Mouse (Mus musculus): ENCODE measurements around the gene Ptpn18. TPM values are rescaled to one million over a fixed set of nuclear protein-coding genes. Genes with fewer than 3 reads are reported as not detected.
A peak's percentile ranks its signal among the peaks of the same experiment; 100 is the strongest.

Gene Ptpn18
- polyA plus RNA-seq, 1 experiment from 2014 or later, result 12.5 TPM

GRCm38 (mm10) chr1:34469801-34470200 is 10.2 kb downstream of the Ptpn18 start:
- ATAC-seq (ENCODE audit: low FRiP score, low read depth), result no peak
- no peaks in the 10 kb centered on the region for H3K9me3 ChIP-seq
- no peak overlapping the region for H3K4me3 ChIP-seq
- 81% methylated on average over 5 of the region's 5 CpGs for WGBS
- H3K4me2 ChIP-seq (replicated peaks), result no peak overlapping the region
- H3K27me3 ChIP-seq, result peaks cover 10% of the 10 kb centered on the region
- H3K27ac ChIP-seq, result no peak overlapping the region
- peaks cover 11% of the 10 kb centered on the region; the same call in 1 of the 2 replicates for H3K4me1 ChIP-seq
- no peaks in the 10 kb centered on the region for H3K36me3 ChIP-seq
- no peak overlapping the region for H3K9ac ChIP-seq

- WGBS, result 1% methylated on average over 40 of the region's 43 CpGs
- peaks cover 10% of the 10 kb centered on the region for H3K27me3 ChIP-seq
- H3K9me3 ChIP-seq, result no peaks in the 10 kb centered on the region
- peak overlapping the region; percentile 97 for H3K4me2 ChIP-seq (replicated peaks)
- peak; percentile 56 for ATAC-seq (ENCODE audit: low FRiP score, low read depth)
- H3K4me3 ChIP-seq, result peak overlapping the region; percentile 62
- H3K27ac ChIP-seq, result no peak overlapping the region
- peaks cover 11% of the 10 kb centered on the region; the same call in 1 of the 2 replicates for H3K4me1 ChIP-seq
- peak overlapping the region; percentile 76 for H3K9ac ChIP-seq
- H3K36me3 ChIP-seq, result no peaks in the 10 kb centered on the region
These were observed 13.1 kb downstream of the Ptpn18 start for GRCm38 (mm10) chr1:34472427-34473300.

GRCm38 (mm10) chr1:34478891-34479655 is 19.5 kb downstream of the Ptpn18 start:
- WGBS, result 14% methylated on average over 11 of the region's 11 CpGs
- H3K4me3 ChIP-seq, result no peak overlapping the region
- no peaks in the 10 kb centered on the region for H3K27me3 ChIP-seq
- H3K4me1 ChIP-seq, result peaks cover 22% of the 10 kb centered on the region
- peak overlapping the region; percentile 38; the same call in 1 of the 2 replicates for H3K4me2 ChIP-seq (replicated peaks)
- peak; percentile 83 for ATAC-seq (ENCODE audit: low FRiP score, low read depth)
- H3K36me3 ChIP-seq, result no peaks in the 10 kb centered on the region
- H3K9me3 ChIP-seq, result no peaks in the 10 kb centered on the region
- no peak overlapping the region for H3K27ac ChIP-seq
- no peak overlapping the region for H3K9ac ChIP-seq

- Histone ChIP-seq H3K9ac (no peak overlapping the region), H3K4me3 (no peak overlapping the region), H3K4me2 (replicated peaks) (no peak overlapping the region), H3K27me3 (peaks cover 10% of the 10 kb centered on the region), H3K9me3 (no peaks in the 10 kb centered on the region), H3K4me1 (peaks cover 27% of the 10 kb centered on the region), H3K36me3 (no peaks in the 10 kb centered on the region), H3K27ac (no peak overlapping the region)
- 72% methylated on average over 5 of the region's 5 CpGs for WGBS
- ATAC-seq (ENCODE audit: low FRiP score, low read depth), result no peak
These were observed 21.2 kb downstream of the Ptpn18 start for GRCm38 (mm10) chr1:34480801-34481200.

GRCm38 (mm10) chr1:34481920-34482669 is 22.5 kb downstream of the Ptpn18 start:
- Histone ChIP-seq H3K4me3 (no peak overlapping the region), H3K4me1 (peaks cover 28% of the 10 kb centered on the region), H3K27me3 (peaks cover 17% of the 10 kb centered on the region), H3K9me3 (no peaks in the 10 kb centered on the region), H3K9ac (no peak overlapping the region), H3K4me2 (replicated peaks) (no peak overlapping the region), H3K36me3 (no peaks in the 10 kb centered on the region), H3K27ac (no peak overlapping the region)
- 35% methylated on average over 5 of the region's 5 CpGs for WGBS
- ATAC-seq (ENCODE audit: low FRiP score, low read depth), result no peak

GRCm38 (mm10) chr1:34484470-34484869 is 24.9 kb downstream of the Ptpn18 start:
- no peaks in the 10 kb centered on the region for H3K36me3 ChIP-seq
- peaks cover 17% of the 10 kb centered on the region for H3K4me1 ChIP-seq
- no peak overlapping the region for H3K4me2 ChIP-seq (replicated peaks)
- WGBS, result 78% methylated on average over 10 of the region's 10 CpGs
- no peak for ATAC-seq (ENCODE audit: low FRiP score, low read depth)
- no peak overlapping the region for H3K27ac ChIP-seq
- no peak overlapping the region for H3K9ac ChIP-seq
- H3K9me3 ChIP-seq, result no peaks in the 10 kb centered on the region
- no peak overlapping the region for H3K4me3 ChIP-seq
- H3K27me3 ChIP-seq, result peaks cover 17% of the 10 kb centered on the region

- ATAC-seq (ENCODE audit: low FRiP score, low read depth), result no peak
- H3K27me3 ChIP-seq, result peaks cover 17% of the 10 kb centered on the region
- H3K27ac ChIP-seq, result no peak overlapping the region
- H3K4me2 ChIP-seq (replicated peaks), result peak overlapping the region; percentile 58
- H3K36me3 ChIP-seq, result no peaks in the 10 kb centered on the region
- peaks cover 13% of the 10 kb centered on the region; the same call in 1 of the 2 replicates for H3K4me1 ChIP-seq
- WGBS, result 6% methylated on average over 25 of the region's 25 CpGs
- H3K4me3 ChIP-seq, result peak overlapping the region; percentile 29
- peak overlapping the region; percentile 48; the same call in 1 of the 2 replicates for H3K9ac ChIP-seq
- no peaks in the 10 kb centered on the region for H3K9me3 ChIP-seq
These were observed 26.1 kb downstream of the Ptpn18 start for GRCm38 (mm10) chr1:34485461-34486188.

GRCm38 (mm10) chr1:34487383-34487782 is 27.8 kb downstream of the Ptpn18 start:
- no peak overlapping the region for H3K27ac ChIP-seq
- H3K4me1 ChIP-seq, result peaks cover 7% of the 10 kb centered on the region; the same call in 1 of the 2 replicates
- H3K4me3 ChIP-seq, result no peak overlapping the region
- no peaks in the 10 kb centered on the region; the same call in 1 of the 2 replicates for H3K9me3 ChIP-seq
- peaks cover 17% of the 10 kb centered on the region for H3K27me3 ChIP-seq
- 90% methylated on average over 3 of the region's 3 CpGs for WGBS
- no peaks in the 10 kb centered on the region for H3K36me3 ChIP-seq
- H3K4me2 ChIP-seq (replicated peaks), result no peak overlapping the region
- H3K9ac ChIP-seq, result no peak overlapping the region
- no peak for ATAC-seq (ENCODE audit: low FRiP score, low read depth)

GRCm38 (mm10) chr1:34489852-34490541 is 30.4 kb downstream of the Ptpn18 start:
- Histone ChIP-seq H3K9ac (no peak overlapping the region), H3K4me3 (no peak overlapping the region), H3K36me3 (no peaks in the 10 kb centered on the region), H3K27ac (no peak overlapping the region), H3K4me2 (replicated peaks) (no peak overlapping the region), H3K27me3 (peaks cover 15% of the 10 kb centered on the region), H3K9me3 (no peaks in the 10 kb centered on the region; the same call in 1 of the 2 replicates), H3K4me1 (peaks cover 7% of the 10 kb centered on the region; the same call in 1 of the 2 replicates)
- WGBS, result 90% methylated on average over 6 of the region's 6 CpGs
- ATAC-seq (ENCODE audit: low FRiP score, low read depth), result no peak

- Histone ChIP-seq H3K27ac (no peak overlapping the region), H3K9ac (no peak overlapping the region), H3K36me3 (no peaks in the 10 kb centered on the region), H3K4me3 (no peak overlapping the region), H3K9me3 (no peaks in the 10 kb centered on the region; the same call in 1 of the 2 replicates), H3K4me2 (replicated peaks) (no peak overlapping the region), H3K4me1 (no peaks in the 10 kb centered on the region), H3K27me3 (no peaks in the 10 kb centered on the region)
- no peak for ATAC-seq (ENCODE audit: low FRiP score, low read depth)
- WGBS, result 83% methylated on average over 4 of the region's 4 CpGs
These were observed 31.9 kb downstream of the Ptpn18 start for GRCm38 (mm10) chr1:34491480-34491879.

GRCm38 (mm10) chr1:34502991-34503390 is 43.4 kb downstream of the Ptpn18 start:
- 63% methylated on average over 3 of the region's 3 CpGs for WGBS
- Histone ChIP-seq H3K4me1 (no peaks in the 10 kb centered on the region), H3K9ac (no peak overlapping the region), H3K4me2 (replicated peaks) (no peak overlapping the region), H3K36me3 (no peaks in the 10 kb centered on the region), H3K9me3 (no peaks in the 10 kb centered on the region), H3K4me3 (no peak overlapping the region), H3K27me3 (no peaks in the 10 kb centered on the region), H3K27ac (no peak overlapping the region)
- no peak for ATAC-seq (ENCODE audit: low FRiP score, low read depth)

All from limb, embryonic 13.5 days (tissue).